Mouse (Mus musculus) effector memory CD4-positive, alpha-beta T cell, adult 5 months (primary cell): Measurements from ENCODE around the gene Ndufs6. TPM values are rescaled to one million over a fixed set of nuclear protein-coding genes. Genes with fewer than 3 reads are reported as not detected.

Source experiments
- polyA plus RNA-seq: library from polyadenylated mRNA; unstranded; fragments of 100-300 nt; shearing (Covaris generic); gene quantifications from one replicate; pipeline ENCODE4 v1.2.1, GENCODE M21; 2017

Gene Ndufs6
- 86.0 TPM for polyA plus RNA-seq

DNA sequence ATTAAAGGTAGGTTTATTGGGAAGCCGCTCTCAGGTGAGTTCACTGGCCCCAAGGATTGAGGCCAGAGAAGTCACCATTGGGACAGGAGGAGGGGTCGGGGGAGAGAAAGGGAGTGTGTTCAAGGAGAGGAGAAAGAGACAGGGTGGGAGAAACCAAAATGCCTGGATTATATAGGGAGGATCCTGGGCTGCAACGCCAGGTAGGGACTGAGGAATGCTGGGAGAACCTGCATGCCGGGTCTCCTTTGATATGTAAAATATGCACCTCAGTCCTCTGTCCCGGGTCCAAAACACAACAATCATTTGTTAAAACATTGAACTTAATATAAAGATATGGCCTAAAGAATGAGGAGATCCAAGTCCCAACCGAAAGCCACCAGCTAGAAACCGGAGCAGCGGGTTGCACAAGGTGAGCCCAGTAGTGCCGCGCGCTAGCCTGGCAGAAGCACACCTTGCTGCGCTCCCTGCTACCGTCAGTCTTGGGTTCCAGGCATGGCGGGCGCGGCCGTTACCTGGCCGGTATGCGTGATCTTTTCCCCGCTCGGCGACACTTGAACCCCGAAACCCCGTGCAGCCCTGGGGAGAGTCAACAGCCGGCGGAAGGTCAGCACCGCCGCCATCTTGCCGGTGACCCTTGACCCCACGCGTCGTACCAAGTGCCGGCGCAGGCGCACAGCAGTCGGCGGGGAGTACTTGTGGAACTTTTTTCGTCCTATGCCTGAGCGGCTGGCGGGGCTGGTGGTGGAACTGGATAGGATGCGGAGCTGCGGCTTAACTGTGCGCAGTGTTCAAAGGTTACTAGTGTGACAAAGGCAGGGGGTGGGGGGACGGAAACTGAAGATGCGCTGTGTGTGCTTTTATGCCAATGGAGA, at the start of gene Ndufs6, which contains the start of gene Mrpl36:
Gene Ndufs6 (minus strand): TSS at position 716 of the 872 bp plus-strand sequence.
Gene Mrpl36 (plus strand): TSS at position 687 of the 872 bp plus-strand sequence.

Other genes starting within 250 kb of the Ndufs6 start
- gene Irx4, start 68.1 kb downstream of the Ndufs6 start, polyA plus RNA-seq = not detected
- 34.5 TPM for gene Mrpl36, start within 50 bp of the Ndufs6 start, polyA plus RNA-seq
- gene Lpcat1, start 138.7 kb upstream of the Ndufs6 start, polyA plus RNA-seq = 30.9 TPM
- not detected for gene Slc6a3, start 208.2 kb upstream of the Ndufs6 start, polyA plus RNA-seq